ENCODE assay signal across 9 mouse cellular contexts in the genomic region with DNA sequence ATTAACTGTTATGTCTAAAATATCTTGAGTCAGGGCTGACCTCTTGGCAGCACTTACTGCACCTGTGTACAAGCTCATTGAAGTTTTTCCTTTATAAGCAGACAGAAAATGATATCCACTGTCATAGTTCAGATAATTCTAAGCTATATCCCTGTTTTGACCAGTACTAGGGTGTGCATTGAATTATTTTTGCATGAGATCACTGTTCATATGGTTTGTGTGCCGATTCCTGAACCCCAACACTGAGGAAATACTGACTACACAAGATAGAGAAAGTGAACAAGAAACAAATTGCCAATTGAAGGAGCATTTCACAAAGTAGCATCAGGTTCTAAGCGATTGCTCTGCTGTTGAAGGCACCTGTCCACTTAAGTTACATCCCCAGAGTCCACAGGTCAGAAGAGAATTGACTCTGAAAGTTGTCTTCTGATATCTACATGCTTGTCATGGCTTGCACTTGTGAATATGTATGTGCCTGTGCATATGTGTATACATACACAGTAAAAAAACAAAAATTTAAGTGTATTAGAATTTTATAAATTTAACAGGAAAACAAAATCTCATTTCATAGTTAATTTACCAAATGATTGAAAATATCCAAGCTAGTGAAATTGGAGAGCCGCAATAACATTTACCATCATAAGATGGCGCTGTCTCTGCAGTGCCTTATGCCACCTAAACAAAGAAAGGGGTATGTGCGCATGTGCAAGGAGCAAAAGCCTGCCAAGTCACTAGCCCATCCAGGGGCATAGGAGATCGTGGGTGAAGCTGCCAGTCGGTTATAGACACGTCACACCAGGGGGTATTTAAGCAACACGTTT. TPM values are rescaled to one million over a fixed set of nuclear protein-coding genes. Genes with fewer than 3 reads are reported as not detected.
DNase-seq lines count a peak whose midpoint lies in the region; ATAC-seq and TF ChIP-seq lines count a peak whose summit lies in the region.
"Had no signal": no experiment of that assay in that cellular context is flagged by ENCODE, and none has a peak within 500 bp of the region (broad histone marks: within the 10 kb centered on the region; RNA-seq: fewer than 3 reads in every experiment).

No protein-coding gene starts in this region.

- H3K9me3 ChIP-seq in forebrain, embryonic 14.5 days (replicated peaks; ENCODE audit: control insufficient read depth, low read length): no peaks in the 10 kb centered on the region
- H3K9me3 ChIP-seq in intestine, postnatal 0 days (ENCODE audit: control insufficient read depth): no peaks in the 10 kb centered on the region
- no peaks in the 10 kb centered on the region for H3K9me3 ChIP-seq in limb, embryonic 11.5 days (ENCODE audit: control insufficient read depth, low read length)
- no peaks in the 10 kb centered on the region for H3K9me3 ChIP-seq in midbrain, embryonic 12.5 days

- no peak overlapping the region for H3K27ac ChIP-seq in forebrain, embryonic 14.5 days (ENCODE audit: low read depth, low read length)
- H3K27ac ChIP-seq in intestine, postnatal 0 days (ENCODE audit: low read depth, low read length): no peak overlapping the region
- no peak overlapping the region for H3K27ac ChIP-seq in limb, embryonic 11.5 days (replicated peaks; ENCODE audit: low read depth, low read length)
- H3K27ac ChIP-seq in midbrain, embryonic 12.5 days (replicated peaks): no peak overlapping the region

- peak overlapping the region; percentile 48 for H3K4me2 ChIP-seq in forebrain, embryonic 14.5 days (ENCODE audit: low read length)
- peak overlapping the region; percentile 37 for H3K4me2 ChIP-seq in intestine, postnatal 0 days (replicated peaks; ENCODE audit: low read depth)
- peak overlapping the region; percentile 31; the same call in 1 of the 2 replicates for H3K4me2 ChIP-seq in limb, embryonic 11.5 days (ENCODE audit: low read depth, severe bottlenecking)
- H3K4me2 ChIP-seq in midbrain, embryonic 12.5 days (replicated peaks): peak overlapping the region; percentile 46

- H3K27me3 ChIP-seq in forebrain, embryonic 14.5 days (replicated peaks; ENCODE audit: control insufficient read depth, insufficient read depth, low read length): no peaks in the 10 kb centered on the region
- no peaks in the 10 kb centered on the region for H3K27me3 ChIP-seq in intestine, postnatal 0 days (replicated peaks; ENCODE audit: control insufficient read depth, insufficient read depth, low read length)
- no peaks in the 10 kb centered on the region for H3K27me3 ChIP-seq in limb, embryonic 11.5 days (ENCODE audit: control insufficient read depth, insufficient read depth, low read length)
- H3K27me3 ChIP-seq in midbrain, embryonic 12.5 days: no peaks in the 10 kb centered on the region

- DNase-seq in cerebellum, adult 9-11 months: peak; percentile 7
- no peak for DNase-seq in cerebellum, adult 11-12 months
- DNase-seq in adrenal gland, postnatal 10 days: peak; percentile 40
- DNase-seq in forebrain, embryonic 14.5 days (ENCODE audit: low spot score): peak; percentile 94
- peak; percentile 71 for DNase-seq in limb, embryonic 11.5 days (ENCODE audit: low spot score)
- DNase-seq in testis, postnatal 14 days (ENCODE audit: low spot score): peak; percentile 15

- WGBS in forebrain, embryonic 14.5 days: 20% methylated on average over 9 of the region's 9 CpGs
- WGBS in intestine, postnatal 0 days: 20% methylated on average over 9 of the region's 9 CpGs
- WGBS in limb, embryonic 11.5 days: 18% methylated on average over 9 of the region's 9 CpGs
- 20% methylated on average over 9 of the region's 9 CpGs for WGBS in midbrain, embryonic 12.5 days

- ATAC-seq in forebrain, embryonic 14.5 days: peak; percentile 96
- ATAC-seq in intestine, postnatal 0 days: no peak
- ATAC-seq in limb, embryonic 11.5 days (ENCODE audit: insufficient number of reproducible peaks, low FRiP score, low TSS enrichment, low read depth): peak; percentile 68; the same call in 1 of the 2 replicates
- peak; percentile 93 for ATAC-seq in midbrain, embryonic 12.5 days (ENCODE audit: low FRiP score, low read depth)

- TF ChIP-seq CTCF in intestine, postnatal 0 days (IDR thresholded peaks at IDR 0.05; ENCODE audit: low read depth): peak; percentile 71

- H3K4me3 ChIP-seq in forebrain, embryonic 14.5 days (ENCODE audit: low read depth, low read length): peak overlapping the region; percentile 24
- H3K4me3 ChIP-seq in intestine, postnatal 0 days (ENCODE audit: low read depth, low read length): 0 out of 2 replicates have a peak overlapping the region, but pooled peaks have one; percentile 14
- H3K4me3 ChIP-seq in limb, embryonic 11.5 days (ENCODE audit: low read depth, low read length): 0 out of 2 replicates have a peak overlapping the region, but pooled peaks have one; percentile 6
- peak overlapping the region; percentile 33 for H3K4me3 ChIP-seq in midbrain, embryonic 12.5 days

- H3K4me1 ChIP-seq in forebrain, embryonic 14.5 days (ENCODE audit: control insufficient read depth, insufficient read depth, low read length): no peaks in the 10 kb centered on the region
- H3K4me1 ChIP-seq in intestine, postnatal 0 days (replicated peaks; ENCODE audit: control insufficient read depth, insufficient read depth, low read length): no peaks in the 10 kb centered on the region
- H3K4me1 ChIP-seq in limb, embryonic 11.5 days (ENCODE audit: control insufficient read depth, insufficient read depth, low read length): no peaks in the 10 kb centered on the region
- no peaks in the 10 kb centered on the region for H3K4me1 ChIP-seq in midbrain, embryonic 12.5 days

- no peaks in the 10 kb centered on the region for H3K36me3 ChIP-seq in forebrain, embryonic 14.5 days (ENCODE audit: control insufficient read depth, insufficient read depth, low read length)
- no peaks in the 10 kb centered on the region for H3K36me3 ChIP-seq in intestine, postnatal 0 days (ENCODE audit: control insufficient read depth, insufficient read depth)
- H3K36me3 ChIP-seq in limb, embryonic 11.5 days (ENCODE audit: control insufficient read depth, insufficient read depth, low read length): no peaks in the 10 kb centered on the region
- H3K36me3 ChIP-seq in midbrain, embryonic 12.5 days: no peaks in the 10 kb centered on the region

- H3K9ac ChIP-seq in forebrain, embryonic 14.5 days (ENCODE audit: low read length): peak overlapping the region; percentile 45; the same call in 1 of the 2 replicates
- H3K9ac ChIP-seq in intestine, postnatal 0 days (ENCODE audit: low read depth, low read length): no peak overlapping the region
- H3K9ac ChIP-seq in limb, embryonic 11.5 days (ENCODE audit: low read length): no peak overlapping the region
- H3K9ac ChIP-seq in midbrain, embryonic 12.5 days (replicated peaks): no peak overlapping the region

RNA-seq across cellular contexts. Expression of a gene that starts 21.9 kb away (rescaled TPM):
- not detected for total RNA-seq in adrenal gland, postnatal 10 days (2021)
- 0.66 TPM in 1 of 2 replicates, not detected in the other for polyA plus RNA-seq in forebrain, embryonic 14.5 days (2014; fragmentation: Nextera tagmentation; extraction: Ambion mirVana)
- not detected in 2 replicates for polyA plus RNA-seq in intestine, postnatal 0 days (2015; fragmentation: Nextera tagmentation; extraction: Ambion mirVana)
- polyA plus RNA-seq in limb, embryonic 11.5 days (2014; fragmentation: Nextera tagmentation; extraction: Ambion mirVana): not detected in 2 replicates
- not detected in 2 replicates for polyA plus RNA-seq in midbrain, embryonic 12.5 days (2016; fragmentation: Nextera tagmentation; extraction: Ambion mirVana)
- polyA plus RNA-seq: spleen, adult 2 months had no signal

RNA-seq across cellular contexts. Expression of a gene that starts 25.2 kb away (rescaled TPM):
- not detected for total RNA-seq in adrenal gland, postnatal 10 days (2021)
- 0.22 and 0.58 TPM in 2 replicates for polyA plus RNA-seq in forebrain, embryonic 14.5 days (2014; fragmentation: Nextera tagmentation; extraction: Ambion mirVana)
- polyA plus RNA-seq in intestine, postnatal 0 days (2015; fragmentation: Nextera tagmentation; extraction: Ambion mirVana): 0.17 TPM in 1 of 2 replicates, not detected in the other
- 0.55 and 1.2 TPM in 2 replicates for polyA plus RNA-seq in limb, embryonic 11.5 days (2014; fragmentation: Nextera tagmentation; extraction: Ambion mirVana)
- 0.10 TPM in 1 of 2 replicates, not detected in the other for polyA plus RNA-seq in midbrain, embryonic 12.5 days (2016; fragmentation: Nextera tagmentation; extraction: Ambion mirVana)
- polyA plus RNA-seq: spleen, adult 2 months had no signal

RNA-seq across cellular contexts. Expression of a gene that starts 55.1 kb away (rescaled TPM):
- not detected for total RNA-seq in adrenal gland, postnatal 10 days (2021)
- polyA plus RNA-seq in forebrain, embryonic 14.5 days (2014; fragmentation: Nextera tagmentation; extraction: Ambion mirVana): not detected in 2 replicates
- not detected in 2 replicates for polyA plus RNA-seq in intestine, postnatal 0 days (2015; fragmentation: Nextera tagmentation; extraction: Ambion mirVana)
- polyA plus RNA-seq in limb, embryonic 11.5 days (2014; fragmentation: Nextera tagmentation; extraction: Ambion mirVana): not detected in 2 replicates
- polyA plus RNA-seq in midbrain, embryonic 12.5 days (2016; fragmentation: Nextera tagmentation; extraction: Ambion mirVana): not detected in 2 replicates
- polyA plus RNA-seq: spleen, adult 2 months had no signal
